Mouse (Mus musculus) MEL (cell line): ENCODE results near the gene Apbb2. TPM values are rescaled to one million over a fixed set of nuclear protein-coding genes. Genes with fewer than 3 reads are reported as not detected.

Experiments used
- DNase-seq: peaks from one replicate; pipeline ENCODE4 v3.0.0; 2011; ENCODE audit warnings: low read depth, low spot score
- H3K27ac ChIP-seq: 2 replicates; pipeline ENCODE4 v1.5.1; 2012; ENCODE audit warnings: low read depth, mild to moderate bottlenecking, control low read depth, low read length, moderate library complexity; ENCODE audit not compliant: control insufficient read depth
- H3K27me3 ChIP-seq, 2 experiments: fragments of 150-350 bp in 1 of 2; sonication (generic) in 1 of 2; 2 replicates each; pipeline ENCODE4 v1.6.1; 2012; ENCODE audit warnings: low read length in 2 of 2, mild to moderate bottlenecking in 2 of 2, improper control_type of control experiment in 1 of 2, moderate library complexity in 1 of 2; ENCODE audit not compliant: insufficient read depth in 2 of 2, control insufficient read depth in 1 of 2
- H3K36me3 ChIP-seq, 2 experiments: 2 replicates each; pipeline ENCODE4 v1.6.1; 2012 to 2014; ENCODE audit warnings: low read length in 2 of 2, improper control_type of control experiment in 1 of 2, inconsistent platforms in 1 of 2, mild to moderate bottlenecking in 1 of 2; ENCODE audit not compliant: insufficient read depth in 2 of 2, control insufficient read depth in 1 of 2
- H3K4me1 ChIP-seq, 2 experiments: fragments of 150-350 bp in 1 of 2; sonication (generic) in 1 of 2; 2 replicates each; pipeline ENCODE4 v1.6.1; 2012; ENCODE audit warnings: low read length in 2 of 2, improper control_type of control experiment in 1 of 2, mild to moderate bottlenecking in 1 of 2; ENCODE audit not compliant: insufficient read depth in 2 of 2, control insufficient read depth in 1 of 2
- H3K4me3 ChIP-seq, 2 experiments: fragments of 150-350 bp in 1 of 2; sonication (generic) in 1 of 2; 2 replicates each; pipeline ENCODE4 v1.5.1; 2012; ENCODE audit warnings: low read depth in 2 of 2, low read length in 2 of 2, mild to moderate bottlenecking in 2 of 2, moderate library complexity in 2 of 2, control low read depth in 1 of 2, improper control_type of control experiment in 1 of 2; ENCODE audit not compliant: control insufficient read depth in 1 of 2, insufficient read depth in 1 of 2
- H3K79me2 ChIP-seq: 2 replicates; pipeline ENCODE4 v1.6.1; 2012; ENCODE audit warnings: mild to moderate bottlenecking, low read length, moderate library complexity; ENCODE audit not compliant: control insufficient read depth, poor library complexity, insufficient read depth
- H3K9ac ChIP-seq: 2 replicates; pipeline ENCODE4 v1.6.1; 2012; ENCODE audit warnings: low read depth, mild to moderate bottlenecking, control low read depth, low read length, moderate library complexity; ENCODE audit not compliant: control insufficient read depth, poor library complexity, severe bottlenecking
- H3K9me3 ChIP-seq: fragments of 150-350 bp; sonication (generic); replicated peaks from 2 replicates; pipeline ENCODE4 v1.6.1; 2012; ENCODE audit warnings: mild to moderate bottlenecking, low read length, improper control_type of control experiment, moderate library complexity; ENCODE audit not compliant: insufficient read depth
- CHD1 ChIP-seq: IDR thresholded peaks from 2 replicates; pipeline ENCODE4 v1.6.1; 2012; ENCODE audit warnings: low read depth, mild to moderate bottlenecking, inconsistent platforms, low read length, improper control_type of control experiment
- ELF1 ChIP-seq: IDR thresholded peaks from 2 replicates; pipeline ENCODE4 v1.6.1; 2014; ENCODE audit warnings: low read depth, mild to moderate bottlenecking, inconsistent platforms, low read length, improper control_type of control experiment, moderate library complexity
- EP300 ChIP-seq, 2 experiments: IDR thresholded peaks; 2 replicates each; pipeline ENCODE4 v1.6.1; 2011; ENCODE audit warnings: improper control_type of control experiment in 2 of 2, low read length in 2 of 2, low read depth in 1 of 2, mild to moderate bottlenecking in 1 of 2
- ETS1 ChIP-seq: IDR thresholded peaks from 2 replicates; pipeline ENCODE4 v1.6.1; 2012; ENCODE audit warnings: low read depth, mild to moderate bottlenecking, inconsistent platforms, low read length, improper control_type of control experiment, moderate library complexity
- GABPA ChIP-seq: IDR thresholded peaks from 2 replicates; pipeline ENCODE4 v1.6.1; 2012; ENCODE audit warnings: low read depth, mild to moderate bottlenecking, inconsistent platforms, low read length, improper control_type of control experiment, moderate library complexity
- HCFC1 ChIP-seq: IDR thresholded peaks from 2 replicates; pipeline ENCODE4 v1.6.1; 2012; ENCODE audit warnings: low read depth, mild to moderate bottlenecking, inconsistent platforms, low read length, improper control_type of control experiment, moderate library complexity
- JUND ChIP-seq: IDR thresholded peaks from 2 replicates; pipeline ENCODE4 v1.6.1; 2011; ENCODE audit warnings: low read depth, mild to moderate bottlenecking, improper control_type of control experiment, low read length
- KAT2A ChIP-seq: conservative IDR thresholded peaks from 2 replicates; pipeline ENCODE4 v1.6.1; 2012; ENCODE audit warnings: low read depth, low read length, improper control_type of control experiment, inconsistent platforms
- MAFK ChIP-seq: IDR thresholded peaks from 2 replicates; pipeline ENCODE4 v1.6.1; 2011; ENCODE audit warnings: low read depth, mild to moderate bottlenecking, low read length, improper control_type of control experiment, borderline replicate concordance
- MAZ ChIP-seq: IDR thresholded peaks from 2 replicates; pipeline ENCODE4 v1.6.1; 2012; ENCODE audit warnings: low read depth, mild to moderate bottlenecking, inconsistent platforms, low read length, improper control_type of control experiment
- MEF2A ChIP-seq: IDR thresholded peaks from 2 replicates; pipeline ENCODE4 v1.6.1; 2014; ENCODE audit warnings: low read depth, mild to moderate bottlenecking, inconsistent platforms, low read length, improper control_type of control experiment; ENCODE audit not compliant: poor library complexity, insufficient replicate concordance, severe bottlenecking; ENCODE audit errors: extremely low read depth
- MXI1 ChIP-seq: IDR thresholded peaks from 2 replicates; pipeline ENCODE4 v1.6.1; 2011; ENCODE audit warnings: mild to moderate bottlenecking, low read depth, low read length, improper control_type of control experiment
- MYC ChIP-seq: IDR thresholded peaks from 2 replicates; pipeline ENCODE4 v1.6.1; 2011; ENCODE audit warnings: low read depth, mild to moderate bottlenecking, low read length, improper control_type of control experiment, moderate library complexity
- POLR2A ChIP-seq, 2 experiments: IDR thresholded peaks; 2 replicates each; pipeline ENCODE4 v1.6.1; 2011 to 2012; ENCODE audit warnings: low read length in 2 of 2, mild to moderate bottlenecking in 2 of 2, control low read depth in 1 of 2, improper control_type of control experiment in 1 of 2, low read depth in 1 of 2, moderate library complexity in 1 of 2; ENCODE audit not compliant: control insufficient read depth in 1 of 2, insufficient read depth in 1 of 2, poor library complexity in 1 of 2
- POLR2AphosphoS5 ChIP-seq: IDR thresholded peaks from 2 replicates; pipeline ENCODE4 v1.6.1; 2012; ENCODE audit warnings: low read depth, borderline replicate concordance, mild to moderate bottlenecking, inconsistent platforms, low read length, moderate library complexity, mixed read lengths
- RAD21 ChIP-seq: IDR thresholded peaks from 2 replicates; pipeline ENCODE4 v1.6.1; 2011; ENCODE audit warnings: mild to moderate bottlenecking, low read depth, low read length, improper control_type of control experiment
- RCOR1 ChIP-seq: IDR thresholded peaks from 2 replicates; pipeline ENCODE4 v1.6.1; 2012; ENCODE audit warnings: low read depth, mild to moderate bottlenecking, inconsistent platforms, low read length, improper control_type of control experiment
- TAL1 ChIP-seq: IDR thresholded peaks from 2 replicates; pipeline ENCODE4 v1.6.1; 2012; ENCODE audit warnings: mild to moderate bottlenecking, inconsistent platforms, low read length, moderate library complexity, mixed read lengths
- TCF12 ChIP-seq: IDR thresholded peaks from 2 replicates; pipeline ENCODE4 v1.6.1; 2014; ENCODE audit warnings: low read depth, mild to moderate bottlenecking, inconsistent platforms, low read length, improper control_type of control experiment, moderate library complexity
- UBTF ChIP-seq: IDR thresholded peaks from 2 replicates; pipeline ENCODE4 v1.6.1; 2012; ENCODE audit warnings: low read depth, mild to moderate bottlenecking, inconsistent platforms, low read length, improper control_type of control experiment, moderate library complexity, borderline replicate concordance; ENCODE audit not compliant: insufficient read depth
- ZC3H11A ChIP-seq: IDR thresholded peaks from 2 replicates; pipeline ENCODE4 v1.6.1; 2012; ENCODE audit warnings: low read depth, mild to moderate bottlenecking, inconsistent platforms, low read length, improper control_type of control experiment
- ZKSCAN1 ChIP-seq: IDR thresholded peaks from 2 replicates; pipeline ENCODE4 v1.6.1; 2012; ENCODE audit warnings: low read depth, mild to moderate bottlenecking, inconsistent platforms, low read length, improper control_type of control experiment, moderate library complexity
- polyA plus RNA-seq, 2 experiments: library from polyadenylated mRNA; stranded (reverse) in 1 of 2; unstranded in 1 of 2; fragments of >175 nt in 1 of 2; fragments of >200 nt in 1 of 2; gene quantifications; 2 replicates each; pipeline versions ENCODE4 v1.2.1 to v1.2.4; 2012; ENCODE audit warnings: low replicate concordance in 2 of 2, low read depth in 1 of 2; ENCODE audit not compliant: insufficient read length in 2 of 2, insufficient read depth in 1 of 2, missing spikeins in 1 of 2
- total RNA-seq: library from RNA; depleted of rRNA; stranded (reverse); fragments of 300-350 nt; gene quantifications from 2 replicates; pipeline ENCODE4 v1.2.3, GENCODE M21; 2012

Apbb2 gene
- total and polyA plus RNA-seq, 3 experiments = not detected

DNA sequence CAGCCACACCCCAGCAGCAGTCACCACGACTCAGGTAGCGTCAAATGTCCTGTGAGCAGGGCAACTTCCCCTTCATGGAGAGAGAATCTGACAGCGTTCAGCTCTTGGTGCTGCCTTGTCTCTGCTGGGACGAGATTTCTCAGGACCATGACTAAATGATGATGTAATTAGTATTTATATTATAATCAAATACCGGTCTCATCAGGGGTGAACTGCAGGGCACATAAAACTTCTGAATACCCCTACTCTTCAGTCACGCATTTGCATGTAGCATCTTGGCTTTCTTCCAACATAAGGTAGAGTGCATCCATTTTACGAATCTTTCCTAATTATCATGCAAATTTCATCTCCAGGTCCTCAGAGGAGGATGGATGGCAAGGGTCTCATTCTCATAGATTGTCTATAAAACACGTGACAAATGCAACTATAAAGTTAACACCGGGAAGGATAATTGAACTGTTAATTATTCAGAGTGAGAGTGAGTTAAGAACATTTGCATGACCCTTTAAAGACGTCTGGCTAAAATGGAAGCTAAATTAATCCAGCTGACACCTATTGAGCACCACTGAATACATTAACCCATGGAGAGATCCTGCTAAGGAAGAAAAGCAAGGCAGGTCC is 17.0 kb upstream of the Apbb2 start:
- Histone ChIP-seq H3K79me2 (no peaks in the 10 kb centered on the region), H3K9ac (no peak overlapping the region), H3K4me3 (no peak overlapping the region), H3K4me1 (no peaks in the 10 kb centered on the region), H3K36me3 (no peaks in the 10 kb centered on the region), H3K27me3 (no peaks in the 10 kb centered on the region), H3K9me3 (no peaks in the 10 kb centered on the region), H3K27ac (no peak overlapping the region)
- TF ChIP-seq MAZ (no peak), ZC3H11A (no peak), KAT2A (no peak), MXI1 (no peak), MAFK (no peak), JUND (no peak), ZKSCAN1 (no peak)
- no peak for DNase-seq

DNA sequence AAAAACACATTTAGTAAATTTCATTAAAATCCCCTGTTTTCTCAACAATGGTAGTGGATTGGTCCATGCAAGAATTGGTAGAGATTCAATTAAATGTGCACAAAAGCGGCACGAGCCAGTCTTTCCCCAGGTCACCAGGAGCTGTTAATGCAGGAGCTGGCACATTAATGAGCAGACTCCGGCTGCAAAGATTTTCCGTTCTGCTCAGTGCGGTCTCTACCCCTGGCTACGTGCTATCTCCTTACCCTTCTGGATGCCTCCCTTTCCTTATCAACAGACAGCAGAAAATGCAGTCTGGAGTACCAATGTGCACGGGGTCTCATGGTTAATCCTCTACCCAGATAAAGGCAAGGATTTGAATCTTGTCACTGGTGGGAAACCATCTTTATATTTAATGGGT is 9.2 kb upstream of the Apbb2 start:
- no peaks in the 10 kb centered on the region for H3K9me3 ChIP-seq
- no peak for TF ChIP-seq TCF12
- no peak for TF ChIP-seq ELF1
- TF ChIP-seq RAD21 = no peak
- no peak for TF ChIP-seq UBTF
- TF ChIP-seq TAL1 = no peak
- no peak for TF ChIP-seq ETS1
- no peak for TF ChIP-seq EP300 (IDR thresholded peaks at IDR 0.05; ENCODE audit: low read depth in 1 of 2, low read length in 2 of 2)
- TF ChIP-seq POLR2A (IDR thresholded peaks at IDR 0.05; ENCODE audit: control insufficient read depth in 1 of 2, insufficient read depth in 1 of 2, low read depth in 1 of 2, low read length in 2 of 2, poor library complexity in 1 of 2) = no peak
- no peak for TF ChIP-seq MEF2A
- no peak for TF ChIP-seq ZKSCAN1
- no peak for TF ChIP-seq HCFC1
- TF ChIP-seq GABPA = no peak
- no peak for TF ChIP-seq CHD1
- TF ChIP-seq JUND = no peak
- TF ChIP-seq POLR2AphosphoS5 = no peak
- TF ChIP-seq MYC = no peak
- no peak for TF ChIP-seq RCOR1
- H3K27me3 ChIP-seq = no peaks in the 10 kb centered on the region
- no peaks in the 10 kb centered on the region for H3K4me1 ChIP-seq
- no peak overlapping the region for H3K9ac ChIP-seq
- DNase-seq = no peak
- no peak overlapping the region for H3K4me3 ChIP-seq
- no peak overlapping the region for H3K27ac ChIP-seq
- no peaks in the 10 kb centered on the region for H3K36me3 ChIP-seq
- no peaks in the 10 kb centered on the region for H3K79me2 ChIP-seq
